Mouse (Mus musculus) heart, embryonic 12.5 days (tissue): ENCODE measurements at regions not wholly inside any gene's neighbourhood (a gene's known extent, or its start where the extent isn't known, plus 50 kb on each side); places are given as distances from the start of the nearest gene placed in this dataset.

ENCODE experiments used
- ATAC-seq: fragments of 200-750 bp; cut with Nextera tagmentation; 2 replicates; pipeline ENCODE4 v1.8.0; 2017; ENCODE audit warnings: moderate TSS enrichment, moderate library complexity; ENCODE audit not compliant: insufficient number of reproducible peaks, low FRiP score
- H3K27ac ChIP-seq: fragments of 300-500 bp; sonication (generic); 2 replicates; pipeline ENCODE4 v1.5.1; 2016; ENCODE audit warnings: mild to moderate bottlenecking, moderate library complexity; ENCODE audit not compliant: poor library complexity, severe bottlenecking
- H3K27me3 ChIP-seq: fragments of 300-500 bp; sonication (generic); replicated peaks from 2 replicates; pipeline ENCODE4 v1.6.1; 2016; ENCODE audit warnings: mild to moderate bottlenecking, moderate library complexity
- H3K36me3 ChIP-seq: fragments of 300-500 bp; sonication (generic); 2 replicates; pipeline ENCODE4 v1.6.1; 2016; ENCODE audit warnings: mild to moderate bottlenecking, moderate library complexity
- H3K4me1 ChIP-seq: fragments of 300-500 bp; sonication (generic); replicated peaks from 2 replicates; pipeline ENCODE4 v1.6.1; 2016; ENCODE audit warnings: mild to moderate bottlenecking
- H3K4me2 ChIP-seq: fragments of 300-500 bp; sonication (generic); 2 replicates; pipeline ENCODE4 v1.6.1; 2016; ENCODE audit warnings: mild to moderate bottlenecking, moderate library complexity
- H3K4me3 ChIP-seq: fragments of 300-500 bp; sonication (generic); 2 replicates; pipeline ENCODE4 v1.5.1; 2016; ENCODE audit warnings: mild to moderate bottlenecking
- H3K9ac ChIP-seq: fragments of 300-500 bp; sonication (generic); 2 replicates; pipeline ENCODE4 v1.6.1; 2016; ENCODE audit warnings: mild to moderate bottlenecking, moderate library complexity
- H3K9me3 ChIP-seq: fragments of 300-500 bp; sonication (generic); replicated peaks from 2 replicates; pipeline ENCODE4 v1.6.1; 2016; ENCODE audit warnings: mild to moderate bottlenecking, moderate library complexity
- WGBS: fragments of 180-500 bp; shearing (Covaris S2); methylation state at CpG from one replicate; pipeline ENCODE4 v1.1.7; 2016; 5-methylcytosine and 5-hydroxymethylcytosine counted together

DNA sequence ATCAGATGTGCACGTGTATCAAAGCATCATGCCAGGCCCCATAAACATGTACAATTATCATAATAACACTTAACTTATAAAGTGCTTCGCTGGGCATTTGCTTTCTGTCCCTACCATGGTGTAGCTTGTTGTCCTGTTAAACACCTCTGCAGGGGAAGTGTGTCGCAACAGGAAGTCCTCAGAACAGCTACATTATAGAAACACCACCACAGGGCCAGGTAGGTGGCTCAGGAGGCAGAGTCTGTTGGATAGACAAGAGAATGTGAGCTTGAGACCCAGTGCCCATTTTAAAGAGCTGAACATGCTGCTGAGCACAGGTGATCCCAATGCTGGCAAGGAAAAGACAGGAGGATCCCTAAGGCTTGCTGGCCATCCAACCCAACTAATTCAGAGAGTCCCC lies 361.9 kb upstream of the Maf start:
- no peak overlapping the region for H3K9ac ChIP-seq
- no peak overlapping the region for H3K4me3 ChIP-seq
- H3K4me2 ChIP-seq, result no peak overlapping the region
- no peak for ATAC-seq
- H3K4me1 ChIP-seq, result no peaks in the 10 kb centered on the region
- no peak overlapping the region for H3K27ac ChIP-seq
- 77% methylated on average over 3 of the region's 3 CpGs for WGBS
- H3K36me3 ChIP-seq, result no peaks in the 10 kb centered on the region
- H3K27me3 ChIP-seq, result no peaks in the 10 kb centered on the region
- no peaks in the 10 kb centered on the region for H3K9me3 ChIP-seq

DNA sequence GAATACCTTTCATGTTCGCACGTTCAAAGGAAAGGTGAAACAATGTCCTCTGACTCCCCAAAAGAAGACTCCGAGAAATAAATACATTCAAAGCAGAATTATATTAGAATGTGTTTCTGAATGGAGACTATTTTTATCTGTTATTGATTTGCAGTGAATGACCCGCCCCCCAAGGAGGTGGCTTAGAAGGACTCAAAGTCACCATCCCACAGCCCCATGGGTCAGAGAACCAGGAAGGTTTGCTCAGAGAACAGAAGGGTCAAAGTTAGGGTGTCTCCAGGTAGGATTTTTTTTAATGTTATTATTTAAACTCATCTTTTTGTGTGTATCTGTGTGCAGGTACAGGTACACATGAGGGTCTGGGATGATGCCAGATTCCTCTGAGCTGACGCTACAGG lies 360.4 kb upstream of the Maf start:
- H3K9ac ChIP-seq, result no peak overlapping the region
- H3K4me1 ChIP-seq, result no peaks in the 10 kb centered on the region
- ATAC-seq, result no peak
- H3K9me3 ChIP-seq, result no peaks in the 10 kb centered on the region
- 89% methylated on average over 5 of the region's 5 CpGs for WGBS
- no peaks in the 10 kb centered on the region for H3K36me3 ChIP-seq
- no peak overlapping the region for H3K27ac ChIP-seq
- no peak overlapping the region for H3K4me3 ChIP-seq
- H3K4me2 ChIP-seq, result no peak overlapping the region
- H3K27me3 ChIP-seq, result no peaks in the 10 kb centered on the region

DNA sequence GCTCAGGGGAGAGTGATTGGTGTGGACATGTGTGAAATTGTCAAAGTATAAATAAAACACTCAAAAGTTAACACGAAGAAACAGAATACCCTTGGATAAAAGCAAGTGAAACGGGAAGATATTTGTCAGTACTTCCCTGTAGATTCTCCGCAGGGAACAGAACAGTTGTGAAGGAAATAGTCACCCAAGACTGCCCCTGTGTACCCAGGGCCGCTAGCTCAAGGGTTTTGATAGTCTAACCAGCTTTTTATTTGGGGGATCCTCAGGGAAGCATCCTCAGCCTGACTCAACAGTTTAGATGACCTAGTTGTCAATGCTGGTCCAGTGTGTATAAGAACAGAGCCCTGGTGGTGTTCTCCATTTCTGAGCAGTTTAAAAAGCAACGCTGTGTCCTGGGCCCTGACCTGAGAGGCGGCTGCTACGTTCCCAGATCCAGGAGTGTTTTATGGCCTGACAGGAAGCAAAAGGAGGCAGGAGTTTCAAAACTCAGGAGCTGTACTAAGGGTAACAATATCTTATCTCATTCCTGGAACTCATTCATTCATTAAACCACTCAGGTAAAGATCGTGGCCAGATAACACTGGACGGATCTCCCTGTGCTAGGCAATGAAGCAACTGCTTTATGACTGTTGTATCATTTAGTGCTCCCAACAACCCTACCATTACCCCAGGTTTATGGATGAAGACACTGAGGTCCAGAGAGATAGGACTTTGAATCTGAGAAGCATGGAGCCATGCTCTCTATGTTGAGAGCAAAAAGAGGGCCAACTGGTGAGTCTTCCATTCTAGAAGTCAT lies 359.8 kb upstream of the Maf start:
- 71% methylated on average over 9 of the region's 9 CpGs for WGBS

DNA sequence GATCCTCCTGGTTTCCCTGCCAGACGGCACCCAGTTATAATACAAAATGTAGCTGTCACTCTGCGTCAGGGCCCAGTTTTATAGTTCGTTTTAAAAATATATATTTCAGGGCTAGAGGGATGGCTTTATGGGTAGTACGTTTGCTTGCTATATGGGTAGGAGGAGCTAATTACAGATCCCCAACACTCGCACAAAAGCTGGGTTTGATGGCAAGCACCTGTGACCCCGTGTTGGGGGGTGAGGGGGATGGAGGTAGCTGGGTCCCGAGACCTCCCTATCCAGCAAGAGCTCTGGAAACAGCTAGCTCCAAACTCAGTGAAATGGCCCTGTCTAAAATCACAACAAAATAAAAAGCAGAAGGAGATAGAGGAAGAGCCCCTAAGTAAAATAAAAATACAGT lies 358.3 kb upstream of the Maf start:
- H3K4me1 ChIP-seq, result no peaks in the 10 kb centered on the region
- 85% methylated on average over 7 of the region's 7 CpGs for WGBS
- no peak overlapping the region for H3K4me3 ChIP-seq
- no peaks in the 10 kb centered on the region for H3K27me3 ChIP-seq
- no peaks in the 10 kb centered on the region for H3K9me3 ChIP-seq
- H3K27ac ChIP-seq, result no peak overlapping the region
- H3K9ac ChIP-seq, result no peak overlapping the region
- H3K4me2 ChIP-seq, result no peak overlapping the region
- H3K36me3 ChIP-seq, result no peaks in the 10 kb centered on the region
- no peak for ATAC-seq

More for the DNA sequence above, 359.8 kb upstream of the Maf start:
- H3K27me3 ChIP-seq, result no peaks in the 10 kb centered on the region
- no peak overlapping the region for H3K9ac ChIP-seq
- no peak overlapping the region for H3K27ac ChIP-seq
- H3K4me1 ChIP-seq, result no peaks in the 10 kb centered on the region
- H3K4me3 ChIP-seq, result no peak overlapping the region
- no peak overlapping the region for H3K4me2 ChIP-seq
- H3K9me3 ChIP-seq, result no peaks in the 10 kb centered on the region
- ATAC-seq, result no peak
- no peaks in the 10 kb centered on the region for H3K36me3 ChIP-seq

DNA sequence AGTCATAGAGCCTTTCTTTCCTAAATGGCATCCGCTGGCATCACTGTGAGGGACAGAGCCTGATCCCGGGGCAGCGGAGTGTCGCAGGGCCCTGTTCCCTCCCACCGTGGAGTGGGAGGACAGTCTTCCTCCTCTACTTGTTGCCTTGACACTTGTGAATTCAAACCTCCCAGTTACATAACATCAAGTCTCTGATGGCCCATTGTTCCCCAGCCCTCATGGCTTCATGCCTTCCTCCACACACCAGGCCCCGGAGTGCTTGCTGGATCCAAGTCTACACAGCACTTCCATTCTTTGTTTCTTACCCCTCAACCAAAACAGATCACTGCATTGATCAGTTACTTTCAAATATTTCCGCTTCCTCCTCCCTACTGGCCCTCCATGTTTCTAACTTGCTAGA lies 357.7 kb upstream of the Maf start:
- Histone ChIP-seq H3K27me3 (no peaks in the 10 kb centered on the region), H3K27ac (no peak overlapping the region)
- WGBS, result 84% methylated on average over 7 of the region's 7 CpGs

DNA sequence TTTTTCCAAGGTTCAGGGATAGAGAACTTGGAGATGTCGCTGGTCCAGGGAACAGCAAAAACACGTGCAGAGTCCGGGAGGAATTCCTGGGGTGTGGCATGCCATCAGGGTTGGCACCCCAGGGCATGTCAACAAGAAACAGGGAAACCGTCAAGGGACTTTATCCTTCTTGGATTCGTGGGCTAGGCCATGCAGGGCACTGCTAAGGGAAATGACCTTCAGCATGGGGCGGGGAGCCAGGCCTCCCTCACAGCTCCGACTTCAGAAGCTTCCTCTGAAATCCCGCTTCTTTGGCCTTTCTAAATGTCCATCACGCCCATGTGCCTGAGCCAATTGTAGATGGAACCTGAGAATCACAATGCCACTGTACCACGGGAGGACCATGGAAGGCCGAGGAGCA lies 357.0 kb upstream of the Maf start:
- Histone ChIP-seq H3K4me1 (no peaks in the 10 kb centered on the region), H3K4me2 (no peak overlapping the region), H3K27ac (no peak overlapping the region), H3K9ac (no peak overlapping the region), H3K4me3 (no peak overlapping the region), H3K36me3 (no peaks in the 10 kb centered on the region), H3K9me3 (no peaks in the 10 kb centered on the region), H3K27me3 (no peaks in the 10 kb centered on the region)
- 75% methylated on average over 11 of the region's 11 CpGs for WGBS
- ATAC-seq, result no peak

More for the DNA sequence above, 357.7 kb upstream of the Maf start:
- no peak for ATAC-seq
- H3K4me1 ChIP-seq, result no peaks in the 10 kb centered on the region
- H3K36me3 ChIP-seq, result no peaks in the 10 kb centered on the region
- no peak overlapping the region for H3K4me2 ChIP-seq
- H3K9me3 ChIP-seq, result no peaks in the 10 kb centered on the region
- no peak overlapping the region for H3K9ac ChIP-seq
- no peak overlapping the region for H3K4me3 ChIP-seq

DNA sequence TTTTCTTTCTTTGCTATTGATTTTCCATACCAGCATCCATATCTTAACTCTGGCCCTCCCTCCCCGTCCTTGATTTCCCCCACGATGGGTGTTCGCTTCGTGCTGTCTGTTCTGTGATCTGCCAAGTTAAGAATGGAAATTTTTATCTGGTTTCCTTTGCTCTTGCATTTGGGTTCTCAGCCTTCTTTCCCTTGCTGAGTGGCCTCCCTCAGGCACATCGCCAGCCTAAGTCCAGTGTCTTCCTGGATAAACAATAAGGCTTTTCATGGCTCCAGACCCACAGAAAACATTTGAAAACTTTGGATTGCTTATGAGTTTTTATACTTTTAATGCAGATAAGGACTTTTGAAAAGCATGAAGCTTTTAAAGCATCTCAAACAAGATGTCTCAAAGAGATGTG lies 355.9 kb upstream of the Maf start:
- Histone ChIP-seq H3K9me3 (no peaks in the 10 kb centered on the region), H3K4me2 (no peak overlapping the region), H3K36me3 (no peaks in the 10 kb centered on the region), H3K9ac (no peak overlapping the region), H3K27me3 (no peaks in the 10 kb centered on the region), H3K27ac (no peak overlapping the region), H3K4me1 (no peaks in the 10 kb centered on the region), H3K4me3 (no peak overlapping the region)
- 57% methylated on average over 5 of the region's 5 CpGs for WGBS
- no peak for ATAC-seq

DNA sequence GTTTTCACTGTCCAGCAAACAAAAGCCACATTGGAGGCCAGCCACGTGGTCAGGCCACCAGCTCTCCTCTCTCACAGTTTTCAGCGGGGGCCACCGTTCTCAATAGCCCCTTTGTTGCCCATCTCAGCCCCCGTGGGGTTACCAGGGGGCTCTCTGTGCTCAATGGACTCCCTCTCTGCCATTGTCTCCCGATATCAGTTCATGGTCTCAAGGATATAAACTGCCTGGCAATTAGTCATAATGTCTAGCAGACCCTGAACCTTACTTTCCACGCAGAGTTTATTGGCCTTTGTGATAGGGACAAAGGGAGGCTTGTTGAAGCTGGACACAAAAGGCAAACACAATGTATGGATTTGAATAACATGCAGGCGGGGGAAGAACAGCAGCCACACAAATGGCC lies 345.9 kb upstream of the Maf start:
- no peak overlapping the region for H3K4me3 ChIP-seq
- H3K27me3 ChIP-seq, result peaks cover 12% of the 10 kb centered on the region
- no peaks in the 10 kb centered on the region for H3K9me3 ChIP-seq
- no peak for ATAC-seq
- 64% methylated on average over 7 of the region's 7 CpGs for WGBS
- H3K4me1 ChIP-seq, result no peaks in the 10 kb centered on the region
- no peak overlapping the region for H3K27ac ChIP-seq
- H3K4me2 ChIP-seq, result no peak overlapping the region
- H3K9ac ChIP-seq, result no peak overlapping the region
- H3K36me3 ChIP-seq, result no peaks in the 10 kb centered on the region

DNA sequence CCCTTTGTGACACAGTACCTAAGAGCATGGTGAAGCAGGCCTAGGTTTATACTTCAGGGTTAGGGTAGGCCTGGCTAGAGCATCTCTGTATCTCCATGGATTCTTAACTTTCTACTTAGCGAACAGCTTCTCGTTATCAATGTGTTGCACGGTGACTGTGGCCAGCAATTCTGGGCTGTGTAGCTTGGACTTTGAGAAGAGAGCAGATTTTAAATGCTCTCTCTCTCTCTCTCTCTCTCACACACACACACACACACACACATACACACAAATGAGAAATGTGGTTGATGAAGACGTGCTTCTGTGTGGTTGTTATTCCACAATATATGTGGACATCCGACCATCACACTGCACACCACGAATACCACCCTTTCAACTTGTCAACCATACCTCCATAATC lies 345.4 kb upstream of the Maf start:
- no peaks in the 10 kb centered on the region for H3K4me1 ChIP-seq
- no peak overlapping the region for H3K27ac ChIP-seq
- 59% methylated on average over 6 of the region's 6 CpGs for WGBS
- no peak overlapping the region for H3K4me2 ChIP-seq
- no peaks in the 10 kb centered on the region for H3K36me3 ChIP-seq
- H3K9me3 ChIP-seq, result no peaks in the 10 kb centered on the region
- no peak overlapping the region for H3K4me3 ChIP-seq
- ATAC-seq, result no peak
- H3K9ac ChIP-seq, result no peak overlapping the region
- peaks cover 12% of the 10 kb centered on the region for H3K27me3 ChIP-seq

DNA sequence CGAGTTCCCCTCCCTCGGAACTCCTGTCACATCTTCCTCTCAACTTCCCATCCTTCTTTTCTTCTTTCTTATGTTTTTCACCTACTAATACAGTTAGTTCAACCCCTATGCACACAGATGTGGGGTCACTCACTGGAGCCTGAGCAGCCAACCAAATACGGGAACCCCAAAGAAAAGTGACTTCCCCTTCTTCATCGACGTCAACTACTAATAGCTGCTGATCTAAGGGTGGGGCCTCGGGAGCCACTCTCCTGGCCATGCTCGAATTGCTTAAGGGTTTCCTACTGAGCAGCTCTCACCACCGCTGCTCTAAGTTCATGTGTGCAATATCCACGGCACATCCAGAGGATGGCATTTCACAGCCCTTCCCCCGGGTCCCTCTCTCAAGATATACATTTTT lies 340.9 kb upstream of the Maf start:
- Histone ChIP-seq H3K4me1 (no peaks in the 10 kb centered on the region), H3K27me3 (no peaks in the 10 kb centered on the region), H3K27ac (no peak overlapping the region), H3K9ac (no peak overlapping the region), H3K9me3 (0 out of 2 replicates have a peak, but pooled peaks cover 2% of the 10 kb centered on the region), H3K4me3 (no peak overlapping the region), H3K4me2 (no peak overlapping the region), H3K36me3 (no peaks in the 10 kb centered on the region)
- no peak for ATAC-seq
- 79% methylated on average over 10 of the region's 10 CpGs for WGBS

DNA sequence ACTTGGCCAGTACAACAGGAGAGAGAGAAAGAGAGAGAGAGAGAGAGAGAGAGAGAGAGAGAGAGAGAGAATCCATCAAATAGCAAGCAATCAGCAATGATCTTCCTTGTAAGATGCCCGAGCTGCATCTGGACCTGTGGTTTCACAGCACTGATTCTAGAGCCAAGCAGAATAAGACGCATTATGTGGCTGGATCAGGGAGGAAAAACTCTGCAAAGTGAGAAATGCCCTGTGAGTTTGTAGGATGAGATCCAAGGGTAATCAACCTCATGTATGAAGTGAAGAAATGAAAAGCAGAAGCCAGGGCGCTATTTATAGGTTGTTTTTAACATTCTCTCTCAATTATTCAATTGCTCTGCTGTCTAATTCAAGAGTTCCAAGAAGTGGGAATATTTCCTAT lies 339.3 kb upstream of the Maf start:
- no peaks in the 10 kb centered on the region for H3K4me1 ChIP-seq
- no peak overlapping the region for H3K4me2 ChIP-seq
- H3K36me3 ChIP-seq, result no peaks in the 10 kb centered on the region
- H3K4me3 ChIP-seq, result no peak overlapping the region
- no peak for ATAC-seq
- 62% methylated on average over 3 of the region's 3 CpGs for WGBS
- no peak overlapping the region for H3K9ac ChIP-seq
- 0 out of 2 replicates have a peak, but pooled peaks cover 2% of the 10 kb centered on the region for H3K9me3 ChIP-seq
- no peak overlapping the region for H3K27ac ChIP-seq
- H3K27me3 ChIP-seq, result no peaks in the 10 kb centered on the region

DNA sequence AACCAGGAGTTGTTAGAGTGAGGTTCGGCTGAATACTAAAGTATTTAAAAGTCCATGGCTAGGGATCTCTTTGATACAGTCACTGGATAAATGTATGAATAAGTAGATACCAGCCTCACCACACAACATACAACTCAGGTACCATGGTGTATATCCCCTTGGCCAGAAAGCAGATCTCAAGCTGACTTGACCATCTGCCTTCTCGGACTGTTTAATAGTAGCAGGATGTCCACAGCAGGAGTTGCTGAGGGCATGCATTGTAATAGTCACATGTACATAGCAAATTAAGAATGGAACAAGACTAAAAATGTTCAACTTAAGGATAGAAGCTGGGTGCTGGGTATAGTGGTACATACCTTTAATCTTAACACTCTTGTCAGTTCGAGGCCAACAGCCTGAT lies 337.9 kb upstream of the Maf start:
- no peaks in the 10 kb centered on the region for H3K4me1 ChIP-seq
- H3K36me3 ChIP-seq, result no peaks in the 10 kb centered on the region
- H3K4me3 ChIP-seq, result no peak overlapping the region
- ATAC-seq, result no peak
- no peaks in the 10 kb centered on the region for H3K27me3 ChIP-seq
- no peak overlapping the region for H3K27ac ChIP-seq
- no peak overlapping the region for H3K4me2 ChIP-seq
- 83% methylated on average over 3 of the region's 3 CpGs for WGBS
- H3K9ac ChIP-seq, result no peak overlapping the region
- H3K9me3 ChIP-seq, result 0 out of 2 replicates have a peak, but pooled peaks cover 2% of the 10 kb centered on the region
